Mouse (Mus musculus): Measurements from ENCODE around the gene Hist1h2bm.
"Not testable (repeated sequence)": the region's sequence is repeated elsewhere in the genome, so short reads cannot be mapped to it uniquely, and the experiment has no call there.

Gene Hist1h2bm

GRCm38 (mm10) chr13:21727948-21728572 lies 6.2 kb downstream of the Hist1h2bm start:
- DNase-seq (ENCODE audit: low spot score in 2 of 2), result no peak

DNA sequence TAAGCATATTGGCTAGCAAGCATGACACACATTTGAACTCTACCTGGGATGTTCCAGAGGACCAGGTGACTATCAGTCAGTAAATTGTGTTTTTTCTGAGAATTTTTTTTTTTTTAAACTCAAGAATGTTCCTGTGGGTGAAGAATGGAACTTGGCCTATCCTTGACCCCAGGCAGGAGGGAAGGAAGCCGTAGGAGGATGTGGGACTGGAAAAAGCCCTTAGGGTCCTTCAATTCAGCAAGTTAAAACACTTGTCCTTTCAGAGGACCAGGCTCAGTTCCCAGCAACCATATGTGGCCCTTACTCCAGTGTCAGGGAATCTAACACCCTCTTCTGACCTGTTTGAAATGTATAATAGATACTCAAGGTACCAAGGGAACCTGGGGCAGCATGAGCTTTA lies 7.7 kb downstream of the Hist1h2bm start:
- no peak for DNase-seq (ENCODE audit: low spot score in 2 of 2)

GRCm38 (mm10) chr13:21733466-21733865 lies 11.6 kb downstream of the Hist1h2bm start:
- DNase-seq (ENCODE audit: low spot score in 2 of 2), result no peak

DNA sequence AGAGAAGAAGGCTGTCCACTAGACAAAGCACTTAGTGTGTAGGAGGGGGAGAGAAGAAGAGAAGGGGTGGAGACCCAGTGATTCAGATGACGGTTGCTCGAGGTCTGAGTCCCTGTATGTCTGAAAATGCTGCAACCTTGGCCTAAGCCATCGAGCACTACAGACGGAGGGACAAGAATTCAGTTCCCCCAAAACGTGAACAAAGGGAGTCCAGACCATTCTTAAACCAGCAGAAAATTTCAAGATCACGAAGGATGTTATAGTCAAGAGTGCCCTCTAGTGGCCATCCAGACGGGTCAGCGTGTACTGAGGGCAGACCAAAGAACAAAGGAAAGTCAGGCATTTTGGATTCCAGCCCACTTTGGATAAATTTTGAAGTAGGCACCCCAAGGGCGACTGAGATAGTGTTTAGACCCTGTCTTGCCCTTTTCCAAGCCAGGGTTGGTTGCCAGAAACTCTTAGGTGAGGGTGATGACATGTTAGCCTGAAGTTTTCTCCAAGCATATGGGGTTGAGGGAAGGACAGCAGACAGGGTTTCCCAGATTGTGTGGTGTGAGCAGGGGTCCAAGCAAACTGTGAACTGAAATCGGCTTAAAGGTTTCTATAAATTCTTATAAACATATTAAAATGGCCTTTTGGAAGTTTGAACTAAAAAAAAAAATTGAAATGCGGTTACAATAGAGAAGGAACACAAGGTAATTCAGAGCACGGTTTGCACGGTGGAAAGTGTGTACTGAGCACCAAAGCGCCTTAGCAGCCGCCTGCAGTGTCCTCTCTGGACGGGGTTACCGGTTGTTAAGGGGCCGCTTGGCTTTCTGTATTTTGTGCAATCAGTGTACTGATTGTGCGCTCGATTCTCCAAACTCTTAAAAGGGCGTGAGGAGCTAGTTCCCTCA lies 12.4 kb downstream of the Hist1h2bm start:
- DNase-seq (ENCODE audit: low spot score in 2 of 2), result peak; percentile 63 to 75

GRCm38 (mm10) chr13:21734906-21735767 lies 13.3 kb downstream of the Hist1h2bm start, which contains the start of gene Hist1h4j:
TSS of gene Hist1h4j (plus strand) at chr13:21735064.
- peak; percentile 71 to 84 for DNase-seq (ENCODE audit: low spot score in 2 of 2)

DNA sequence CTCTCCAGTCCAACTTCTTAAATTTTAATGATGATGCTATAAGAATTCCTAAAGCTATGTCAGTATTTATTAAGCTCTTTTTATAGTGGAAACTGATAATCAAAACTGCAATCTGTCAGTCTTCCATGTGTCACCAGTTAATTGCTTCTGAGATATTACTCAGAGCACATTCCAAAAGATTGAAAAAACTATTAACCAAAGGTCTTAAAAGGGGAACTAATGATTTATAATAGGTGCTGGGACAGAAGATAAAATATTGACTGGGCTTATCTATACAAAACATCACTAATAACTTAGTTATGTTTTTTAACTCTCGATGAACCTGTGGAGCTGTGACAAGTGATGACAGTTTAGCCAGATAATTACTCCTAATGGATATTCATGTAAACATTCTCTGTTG lies 23.2 kb downstream of the Hist1h2bm start:
- no peak for DNase-seq (ENCODE audit: low spot score in 2 of 2)

DNA sequence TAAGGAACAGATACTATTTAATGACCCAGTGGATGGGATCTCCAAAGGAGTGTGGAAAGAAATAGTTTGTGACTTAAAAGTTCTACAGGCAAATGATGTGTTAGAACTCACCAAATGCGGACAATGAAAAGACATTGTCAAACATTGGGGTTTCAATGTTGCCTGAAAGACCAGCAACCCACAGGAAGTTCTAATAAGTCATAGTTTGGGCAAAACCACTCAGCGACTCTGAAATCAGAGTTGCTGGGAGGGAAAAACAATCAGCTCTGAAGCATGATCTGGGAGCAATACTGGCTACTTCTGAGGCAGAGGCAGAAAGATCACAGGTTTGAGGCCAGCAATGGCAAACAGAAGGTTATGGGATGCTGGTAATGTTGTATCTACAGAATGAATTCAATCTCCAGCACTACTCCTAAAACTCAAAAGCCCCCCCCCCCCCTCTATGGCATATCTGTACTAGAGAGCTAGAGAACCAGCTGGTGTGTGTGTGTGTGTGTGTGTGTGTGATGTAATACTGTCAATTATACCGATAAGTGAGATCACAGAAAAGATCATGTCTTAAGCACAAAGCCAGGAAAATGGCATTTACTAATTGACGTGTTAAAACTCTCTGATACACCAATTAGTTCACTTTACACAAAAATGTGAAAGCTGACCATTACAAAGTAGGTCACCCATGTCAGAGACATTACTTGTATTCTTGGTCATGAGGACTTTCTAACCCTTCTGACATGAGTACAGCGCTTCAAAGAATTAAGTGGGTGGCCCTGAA lies 27.7 kb downstream of the Hist1h2bm start:
- DNase-seq (ENCODE audit: low spot score in 2 of 2), result no peak

DNA sequence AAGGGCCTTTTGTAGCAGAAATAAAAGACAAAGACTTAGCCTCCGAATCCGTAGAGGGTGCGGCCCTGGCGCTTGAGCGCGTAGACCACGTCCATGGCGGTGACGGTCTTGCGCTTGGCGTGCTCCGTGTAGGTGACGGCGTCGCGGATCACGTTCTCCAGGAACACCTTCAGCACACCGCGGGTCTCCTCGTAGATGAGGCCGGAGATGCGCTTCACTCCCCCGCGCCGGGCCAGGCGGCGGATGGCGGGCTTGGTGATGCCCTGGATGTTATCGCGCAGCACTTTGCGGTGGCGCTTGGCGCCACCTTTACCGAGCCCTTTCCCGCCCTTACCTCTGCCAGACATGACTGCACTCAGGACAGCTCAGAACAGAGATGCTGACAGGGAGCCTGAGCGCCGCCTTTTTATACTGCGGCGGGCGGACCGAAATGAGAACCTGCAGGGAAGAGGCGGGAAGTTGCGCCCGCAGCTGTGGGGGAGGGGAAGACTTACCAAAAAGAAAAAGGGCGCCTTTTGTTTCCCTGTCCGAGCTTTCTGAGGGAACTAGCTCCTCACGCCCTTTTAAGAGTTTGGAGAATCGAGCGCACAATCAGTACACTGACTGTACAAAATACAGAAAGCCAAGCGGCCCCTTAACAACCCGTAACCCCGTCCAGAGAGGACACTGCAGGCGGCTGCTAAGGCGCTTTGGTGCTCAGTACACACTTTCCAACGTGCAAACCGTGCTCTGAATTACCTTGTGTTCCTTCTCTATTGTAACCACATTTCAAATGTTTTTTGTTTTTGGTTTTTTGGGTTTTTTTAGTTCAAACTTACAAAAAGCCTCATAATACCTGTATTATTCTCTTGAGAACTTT lies 28.5 kb downstream of the Hist1h2bm start, which contains the start of gene Hist1h4k:
TSS of gene Hist1h4k (minus strand) at position 347 of the 859 bp plus-strand sequence.
- peak; percentile 89 to 92 for DNase-seq (ENCODE audit: low spot score in 2 of 2)

DNA sequence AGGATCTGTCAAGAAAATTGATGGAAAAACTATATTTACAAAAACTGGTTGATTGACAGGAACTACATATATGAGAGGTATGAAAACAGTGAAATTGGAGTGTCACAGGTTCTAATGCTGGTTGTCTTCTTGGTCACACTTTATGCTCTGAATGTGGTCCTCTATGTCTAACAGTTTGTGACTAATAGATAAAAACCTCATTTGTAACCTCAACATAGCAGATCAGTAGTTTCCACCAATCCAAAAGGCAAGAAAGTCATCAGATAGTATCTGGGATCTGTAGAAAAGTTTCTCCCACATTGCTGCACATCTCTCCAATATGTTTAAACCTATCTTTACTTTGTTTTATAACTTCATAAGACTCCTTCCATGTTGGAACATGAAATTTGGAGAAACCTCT lies 29.6 kb downstream of the Hist1h2bm start:
- no peak for DNase-seq (ENCODE audit: low spot score in 2 of 2)

GRCm38 (mm10) chr13:21751827-21752226 lies 30.0 kb downstream of the Hist1h2bm start:
- no peak for DNase-seq (ENCODE audit: low spot score in 2 of 2)

DNA sequence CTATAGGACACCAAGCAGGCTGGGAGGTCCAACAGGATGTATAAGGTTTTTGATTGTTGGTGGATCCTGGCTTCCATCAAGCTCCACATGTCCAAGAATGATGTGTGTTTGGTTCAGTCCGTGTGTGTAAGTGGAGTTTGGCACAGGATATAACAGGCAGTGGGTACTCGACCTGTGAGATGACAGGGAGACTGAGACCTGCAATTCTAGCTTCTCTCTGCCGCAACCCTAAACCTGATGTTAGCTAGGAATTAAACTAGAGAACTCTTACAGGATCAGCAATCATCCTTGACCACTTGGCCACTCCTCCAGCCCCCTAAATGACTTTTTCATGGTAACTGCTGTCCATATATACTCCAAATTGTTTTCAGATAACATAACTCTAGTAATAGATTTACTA lies 30.5 kb downstream of the Hist1h2bm start:
- DNase-seq (ENCODE audit: low spot score in 2 of 2), result no peak

DNA sequence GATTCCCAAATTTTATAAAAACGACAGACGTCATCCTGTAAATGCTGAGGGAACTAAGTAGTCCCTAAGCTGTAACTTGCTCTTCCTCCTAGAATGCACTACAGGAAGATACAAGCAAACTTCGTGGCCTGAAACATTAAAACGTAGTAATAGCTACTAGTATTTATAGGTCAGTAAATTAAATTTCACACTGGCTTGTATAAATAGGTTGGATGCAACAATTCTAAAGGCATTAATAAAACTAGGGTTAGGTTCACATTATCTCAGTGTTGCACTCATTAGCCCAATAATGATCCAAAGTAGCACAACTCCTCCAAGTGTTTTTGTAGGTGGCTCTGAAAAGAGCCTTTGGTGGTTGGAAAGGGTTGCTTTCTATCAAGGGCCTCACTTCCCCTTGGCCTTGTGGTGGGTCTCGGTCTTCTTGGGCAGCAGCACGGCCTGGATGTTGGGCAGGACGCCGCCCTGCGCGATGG lies 31.2 kb downstream of the Hist1h2bm start:
- no peak for DNase-seq (ENCODE audit: low spot score in 2 of 2)

GRCm38 (mm10) chr13:21753524-21754285 lies 31.9 kb downstream of the Hist1h2bm start, which contains the start of the genes Hist1h2ak and Hist1h2bn:
TSS of gene Hist1h2ak (minus strand) at chr13:21753827.
TSS of gene Hist1h2bn (plus strand) at chr13:21754123.
- DNase-seq (ENCODE audit: low spot score in 2 of 2), result peak in 1 of 2 experiments; percentile 50

GRCm38 (mm10) chr13:21754294-21755001 lies 32.6 kb downstream of the Hist1h2bm start:
- DNase-seq (ENCODE audit: low spot score in 2 of 2), result not testable (repeated sequence)

DNA sequence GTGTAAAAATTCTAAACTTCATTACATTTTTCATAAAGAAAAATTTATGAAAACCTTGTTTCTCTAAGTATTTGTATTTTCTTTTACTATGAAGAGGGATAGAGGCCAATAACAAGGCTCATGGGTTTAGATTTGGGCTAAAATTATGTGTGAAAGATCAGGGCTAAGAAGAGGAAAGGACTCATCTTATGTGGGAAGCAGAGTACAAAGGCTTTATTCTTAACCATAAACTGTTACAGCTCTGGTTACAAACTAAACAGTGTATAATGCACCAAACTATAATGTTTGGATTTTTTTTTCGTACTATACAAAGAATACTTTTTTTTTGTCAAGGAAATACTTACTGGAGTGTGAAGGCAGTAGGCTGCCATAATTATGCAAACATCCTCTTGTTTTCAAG lies 33.9 kb downstream of the Hist1h2bm start:
- no peak for DNase-seq (ENCODE audit: low spot score in 2 of 2)
